Mouse (Mus musculus) testis, adult 2 months (tissue): ENCODE data around the gene Cript.

Source experiments
- CTCF ChIP-seq: fragments of 200-500 bp; IDR thresholded peaks from 2 replicates; pipeline ENCODE4 v1.5.1; 2012; ENCODE audit warnings: low read depth, mild to moderate bottlenecking, inconsistent platforms, low read length, moderate library complexity; ENCODE audit not compliant: control insufficient read depth, insufficient read depth, insufficient replicate concordance
- POLR2A ChIP-seq: fragments of 200-500 bp; IDR thresholded peaks from 2 replicates; pipeline ENCODE4 v1.6.1; 2012; ENCODE audit warnings: low read depth, mild to moderate bottlenecking, inconsistent platforms, low read length, moderate library complexity; ENCODE audit not compliant: control insufficient read depth

GRCm38 (mm10) chr17:87036141-87037073 lies 11.1 kb downstream of the Cript start:
- no peak for TF ChIP-seq POLR2A
- peak; percentile 44; the same call in 1 of the 2 replicates for TF ChIP-seq CTCF
